Mouse (Mus musculus) ES-CJ7 (cell line): ENCODE measurements around the gene Med10.

Experiments used
- DNase-seq: peaks from one replicate; pipeline ENCODE4 v3.0.0; 2011; ENCODE audit warnings: low read depth, low spot score

The Med10 gene

DNA sequence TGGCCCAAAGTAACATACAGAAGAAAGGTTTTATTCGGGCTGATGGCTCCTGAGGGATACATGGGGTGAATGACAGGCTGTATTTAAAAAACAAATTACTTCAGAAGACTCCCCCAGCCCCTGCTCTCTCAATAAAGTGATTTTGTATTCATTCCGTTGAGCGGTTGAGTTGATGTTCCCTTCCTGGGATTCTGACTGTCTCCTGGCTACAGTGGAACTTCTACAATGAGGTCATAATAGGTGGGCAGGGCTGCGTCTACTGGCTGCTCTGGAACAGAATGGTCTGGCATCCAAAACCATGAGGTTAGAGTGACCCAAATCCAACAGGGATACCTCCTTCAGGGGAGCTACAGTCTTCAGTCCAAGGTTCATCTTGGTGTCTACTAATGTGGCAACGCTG lies at the start of gene Med10:
Gene Med10, plus strand, starts transcription at position 301 of the 400 bp plus-strand sequence.
- no peak for DNase-seq

DNA sequence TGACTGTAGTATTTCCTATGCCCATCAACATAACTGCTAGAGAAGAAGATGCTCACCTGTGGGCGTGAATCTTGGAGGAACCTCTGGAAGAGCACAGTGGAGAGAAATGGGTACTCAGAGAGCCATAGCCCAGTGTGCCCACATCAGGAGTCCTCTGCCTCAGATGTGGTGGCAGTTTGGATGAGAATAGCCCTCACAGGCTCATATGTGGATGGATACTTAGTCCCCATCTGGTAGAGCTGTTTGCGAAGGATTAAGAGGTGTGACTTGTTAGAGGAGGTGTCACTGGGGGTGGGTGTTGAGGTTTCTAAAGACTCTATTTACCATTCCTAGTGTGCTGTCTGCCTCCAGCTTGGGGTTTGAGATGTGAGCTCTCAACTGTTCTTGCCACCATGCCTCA lies 49.3 kb upstream of the Med10 start:
- DNase-seq: no peak

DNA sequence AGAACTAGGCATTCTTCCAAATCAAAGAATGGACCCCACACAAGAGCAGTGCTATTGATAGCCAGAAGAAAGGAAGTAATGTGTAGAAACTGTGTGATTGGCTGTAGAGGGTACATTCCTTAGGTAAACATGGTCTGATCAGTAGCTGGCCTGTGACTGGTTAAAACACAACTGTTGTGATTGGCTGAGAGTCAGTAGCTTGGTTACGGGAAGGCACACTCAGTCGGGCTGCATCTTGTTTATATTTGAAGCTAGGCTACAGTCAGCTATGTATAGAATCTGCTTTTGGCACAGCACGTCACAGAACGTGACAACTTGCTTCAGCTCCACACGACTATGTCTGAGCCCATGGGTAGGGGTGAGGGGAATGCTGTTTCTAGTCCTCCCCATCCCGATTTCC lies 43.2 kb upstream of the Med10 start:
- no peak for DNase-seq

DNA sequence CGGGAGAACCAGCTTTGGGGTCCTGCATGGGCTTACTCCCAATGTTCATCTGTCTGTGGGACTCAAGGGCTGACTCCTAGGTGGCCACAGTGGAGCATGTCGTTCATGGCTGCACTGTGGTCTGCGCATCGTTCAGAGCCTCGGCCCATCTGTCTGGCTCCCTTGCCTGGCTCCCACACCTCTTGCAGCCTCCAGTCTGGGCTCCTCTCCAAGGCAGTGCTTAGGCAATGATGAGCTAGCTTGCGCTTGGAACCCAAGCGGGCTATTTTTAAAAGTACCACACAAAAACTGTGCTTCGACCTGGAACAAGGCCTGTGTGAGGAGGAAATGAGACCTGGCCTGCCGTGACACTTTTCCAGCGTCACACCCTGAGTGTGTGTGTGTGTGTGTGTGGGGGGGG lies 40.8 kb upstream of the Med10 start:
- no peak for DNase-seq

DNA sequence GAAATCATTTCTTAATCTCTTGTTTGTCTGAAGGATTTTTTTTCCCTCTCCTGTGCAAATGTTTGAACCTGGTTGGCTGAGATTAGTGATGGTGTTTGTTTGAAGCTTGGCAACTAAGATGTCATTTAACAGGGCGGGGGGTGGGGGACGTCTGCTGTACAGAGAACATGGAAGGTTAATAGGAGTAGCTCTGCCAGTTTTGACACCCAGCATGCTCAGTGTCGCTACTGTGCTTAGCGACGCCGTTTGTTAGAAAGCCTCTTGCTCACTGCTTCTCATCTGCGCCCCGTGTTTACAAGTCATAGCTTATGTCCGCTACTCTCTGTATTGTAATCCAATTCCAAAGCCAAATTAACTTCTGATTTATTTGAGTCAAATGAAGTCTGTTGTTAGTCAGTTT lies 37.5 kb upstream of the Med10 start:
- DNase-seq: no peak

DNA sequence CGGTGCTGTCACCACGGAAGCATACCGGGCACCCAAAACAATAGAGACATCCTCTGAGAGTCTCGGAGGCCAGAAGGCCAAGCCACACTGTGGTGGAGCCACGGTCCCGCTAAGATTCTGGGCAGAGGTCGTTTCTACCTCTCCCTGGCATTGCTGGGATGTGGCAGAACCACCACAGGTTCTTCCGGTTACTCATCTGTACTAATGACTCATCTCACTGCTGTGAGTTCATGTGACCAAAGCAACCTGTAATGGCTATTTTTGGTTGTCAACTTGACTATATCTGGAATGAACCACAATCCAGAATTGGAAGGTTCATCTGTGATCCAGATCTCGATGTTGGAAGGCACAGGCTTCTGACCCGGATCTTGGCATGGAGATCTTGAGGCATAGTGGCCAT lies 34.0 kb upstream of the Med10 start:
- no peak for DNase-seq

DNA sequence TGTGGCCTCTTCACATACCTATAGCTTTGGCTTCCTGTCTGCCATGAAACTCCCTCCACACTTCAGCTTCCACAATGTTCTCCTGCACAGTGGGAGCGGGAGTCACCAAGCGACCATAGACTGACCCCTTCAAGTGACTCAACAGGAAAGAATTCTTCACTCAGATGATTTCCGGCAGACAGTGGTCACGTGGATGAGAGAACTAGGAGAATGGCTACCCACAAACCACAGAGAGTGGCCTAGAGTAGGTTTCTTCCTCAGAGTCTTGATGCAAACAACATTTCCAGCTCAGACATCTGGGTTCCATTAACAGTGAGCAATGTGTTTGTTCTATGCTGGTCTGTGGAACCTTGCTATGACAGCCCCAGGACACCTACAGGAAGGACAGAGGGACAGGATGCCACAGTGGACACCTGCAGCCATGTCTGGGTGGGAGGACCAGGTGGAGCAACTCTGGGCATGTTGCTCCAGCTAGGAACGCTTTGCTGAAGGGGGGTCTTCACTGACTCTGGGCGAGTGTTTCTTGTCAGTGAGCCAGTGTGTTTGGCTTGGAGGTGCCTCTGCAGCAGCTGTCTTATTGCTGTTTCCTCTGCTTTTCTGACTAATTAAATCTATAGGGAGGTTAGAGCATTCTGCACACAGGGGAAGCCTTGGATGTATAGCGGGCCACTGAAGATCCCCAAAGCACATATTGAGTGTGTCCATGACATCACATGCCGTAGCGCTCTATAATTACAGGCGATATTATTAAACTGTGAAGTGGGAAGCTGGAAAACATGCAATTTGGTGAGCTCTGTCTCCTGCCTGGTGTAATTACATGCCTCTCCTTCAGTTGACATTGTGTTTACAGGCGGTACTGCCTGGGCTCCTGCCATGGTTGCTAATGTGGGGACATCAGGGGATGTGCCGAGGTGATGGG lies 31.4 kb upstream of the Med10 start:
- DNase-seq: no peak

DNA sequence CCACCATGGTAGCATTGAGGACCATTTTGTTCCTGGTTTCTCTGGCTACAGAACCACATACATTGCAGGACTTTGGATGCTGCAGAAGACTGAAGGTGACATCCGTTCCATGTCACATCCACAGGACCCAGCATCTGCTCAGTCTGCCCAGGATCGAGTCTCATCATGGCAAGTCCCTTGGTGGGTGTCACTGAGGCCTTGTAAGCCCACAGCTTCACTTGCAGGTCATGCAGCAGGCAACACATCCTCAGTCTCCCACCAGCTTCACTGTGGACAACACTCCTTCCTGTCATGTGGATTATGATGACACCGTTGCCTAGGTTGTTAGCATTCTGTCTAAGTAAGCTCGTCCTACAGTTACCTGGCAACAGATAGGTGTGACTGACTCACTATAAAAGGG lies 29.8 kb upstream of the Med10 start:
- no peak for DNase-seq

DNA sequence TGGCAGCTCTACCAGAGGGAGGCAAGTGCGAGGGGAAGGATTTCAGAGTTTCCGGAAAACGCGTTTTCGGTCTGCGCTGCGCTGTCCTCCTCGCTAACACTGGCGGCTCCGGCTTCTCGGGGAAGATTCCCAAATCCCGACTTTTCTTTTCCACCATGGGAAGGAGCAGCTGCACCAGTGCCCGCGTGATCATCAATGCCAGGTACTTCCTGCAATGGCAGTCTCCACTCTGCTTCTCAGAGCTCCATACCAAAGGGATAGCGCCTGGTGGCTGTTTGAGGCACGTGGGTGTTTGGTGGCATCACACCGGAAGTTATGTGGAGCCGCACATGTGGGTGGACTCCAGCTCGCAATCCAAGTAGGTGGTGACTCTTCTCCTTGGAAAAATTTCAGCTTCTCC lies 24.0 kb upstream of the Med10 start:
- DNase-seq: no peak

DNA sequence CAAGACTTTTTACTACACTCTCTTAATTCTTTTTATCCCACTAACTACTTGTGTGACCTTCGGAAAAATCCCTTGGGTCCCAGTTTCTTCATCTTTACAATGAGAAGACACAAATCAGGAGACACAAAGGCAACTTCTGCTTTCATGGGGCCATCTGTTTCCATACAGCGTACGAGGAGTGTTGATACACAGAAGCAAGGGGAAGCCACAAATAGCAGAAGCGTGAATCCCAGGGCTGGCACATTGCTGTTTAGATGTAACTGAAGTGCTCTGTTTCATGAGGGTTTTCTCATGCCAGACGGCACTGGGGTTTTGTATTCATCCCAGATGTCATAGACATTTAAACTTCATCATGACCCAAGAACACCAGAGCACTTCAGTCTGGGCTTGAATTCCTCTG lies 13.5 kb upstream of the Med10 start:
- DNase-seq: no peak

DNA sequence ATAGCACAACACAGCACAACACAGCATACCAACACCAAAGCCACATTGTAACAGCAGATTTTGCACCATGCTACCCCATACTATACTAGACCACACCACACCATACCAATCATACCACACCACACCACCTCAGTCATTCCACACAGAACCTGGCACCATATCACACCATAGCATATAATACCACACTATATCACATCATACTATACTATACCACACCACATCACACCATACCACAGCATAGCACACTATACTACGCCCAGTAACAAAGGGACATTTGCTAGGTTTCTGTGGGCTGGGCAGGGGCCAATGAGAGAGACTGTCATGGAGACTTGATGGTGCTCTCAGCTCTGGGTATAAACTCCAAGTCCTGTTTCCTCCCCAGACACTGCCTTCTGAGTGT lies 10.4 kb upstream of the Med10 start:
- DNase-seq: no peak

DNA sequence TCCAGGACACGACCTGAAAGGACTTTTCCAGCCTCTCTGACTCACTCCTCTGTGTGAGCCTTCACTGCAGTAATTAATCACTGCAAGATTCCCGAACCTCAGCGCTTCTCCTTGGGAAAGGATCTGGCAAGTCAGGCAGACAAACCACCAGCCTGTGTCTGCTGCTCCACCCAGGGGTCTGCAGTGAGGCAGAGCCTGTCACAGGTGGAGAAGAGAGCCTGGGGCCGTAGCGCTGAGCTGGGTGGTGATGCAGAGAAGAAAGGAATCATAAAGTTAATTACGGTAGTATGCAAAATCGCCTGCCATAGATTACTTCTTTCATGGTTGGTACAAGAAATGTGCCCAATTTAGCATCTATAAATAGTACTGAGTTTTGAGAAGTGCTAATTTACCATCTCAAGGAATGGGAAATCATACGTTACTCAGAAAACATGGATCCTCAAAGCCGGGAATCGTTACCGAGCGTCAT lies 9.6 kb upstream of the Med10 start:
- no peak for DNase-seq

DNA sequence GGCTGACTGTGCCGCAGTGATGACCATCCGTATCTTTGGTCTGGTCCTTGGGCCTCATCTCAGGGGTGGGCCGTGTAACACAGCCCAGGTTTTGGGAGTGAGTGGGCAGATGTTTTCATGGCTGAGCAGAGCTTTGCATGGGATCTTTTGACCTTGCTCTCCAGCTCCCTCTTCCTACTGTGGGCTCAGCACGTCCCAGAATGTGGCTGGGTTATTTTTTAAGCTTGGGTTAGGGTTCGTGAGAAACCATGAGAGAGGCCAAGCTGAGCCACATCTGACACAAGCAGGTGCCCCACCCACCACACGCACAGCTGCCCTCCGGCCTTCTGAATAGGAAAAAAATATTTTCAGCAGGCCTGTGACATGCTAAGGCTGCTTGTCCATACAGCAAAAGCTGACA lies 7.4 kb upstream of the Med10 start:
- no peak for DNase-seq

DNA sequence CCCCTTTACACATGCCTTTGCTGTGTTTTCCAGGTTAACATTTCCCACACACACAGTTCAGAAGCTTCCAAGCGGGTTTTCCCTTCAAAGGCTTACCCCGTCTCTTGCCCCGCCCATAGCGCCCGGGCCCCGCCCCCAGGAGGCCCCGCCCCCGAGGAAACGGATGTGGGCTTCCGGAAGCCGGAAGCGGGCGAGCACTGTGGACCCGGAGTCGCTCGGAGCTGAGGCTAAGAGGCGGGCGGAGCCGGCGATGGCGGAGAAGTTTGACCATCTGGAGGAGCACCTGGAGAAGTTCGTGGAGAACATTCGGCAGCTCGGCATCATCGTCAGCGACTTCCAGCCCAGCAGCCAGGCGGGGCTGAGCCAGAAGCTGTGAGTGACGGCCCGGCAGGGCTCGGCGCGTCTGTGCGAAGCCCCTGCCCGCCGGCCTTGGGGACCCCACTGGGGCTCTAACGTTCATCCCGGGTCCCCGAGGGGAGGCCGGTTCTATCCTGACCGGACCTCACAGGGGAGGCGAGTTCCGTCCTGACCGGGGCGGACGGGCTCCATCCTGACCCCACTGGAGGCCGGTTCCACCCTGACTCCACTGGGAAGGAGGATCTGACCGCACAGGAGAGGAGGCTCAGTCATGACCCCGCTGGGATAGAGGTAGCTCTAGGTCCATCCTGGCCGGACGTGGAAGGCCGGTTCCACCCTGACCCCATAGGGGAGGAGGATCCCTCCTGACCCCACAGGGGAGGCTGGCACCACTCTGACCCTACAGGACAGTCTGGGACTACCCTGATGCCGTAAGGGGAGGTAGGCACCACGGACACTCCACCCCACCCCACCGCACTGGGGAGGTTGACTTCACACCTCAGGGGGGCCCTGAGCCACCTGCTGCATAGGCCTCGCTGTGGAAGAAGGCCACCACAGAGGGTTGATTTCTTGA lies 7.8 kb downstream of the Med10 start:
- DNase-seq: peak; percentile 76

DNA sequence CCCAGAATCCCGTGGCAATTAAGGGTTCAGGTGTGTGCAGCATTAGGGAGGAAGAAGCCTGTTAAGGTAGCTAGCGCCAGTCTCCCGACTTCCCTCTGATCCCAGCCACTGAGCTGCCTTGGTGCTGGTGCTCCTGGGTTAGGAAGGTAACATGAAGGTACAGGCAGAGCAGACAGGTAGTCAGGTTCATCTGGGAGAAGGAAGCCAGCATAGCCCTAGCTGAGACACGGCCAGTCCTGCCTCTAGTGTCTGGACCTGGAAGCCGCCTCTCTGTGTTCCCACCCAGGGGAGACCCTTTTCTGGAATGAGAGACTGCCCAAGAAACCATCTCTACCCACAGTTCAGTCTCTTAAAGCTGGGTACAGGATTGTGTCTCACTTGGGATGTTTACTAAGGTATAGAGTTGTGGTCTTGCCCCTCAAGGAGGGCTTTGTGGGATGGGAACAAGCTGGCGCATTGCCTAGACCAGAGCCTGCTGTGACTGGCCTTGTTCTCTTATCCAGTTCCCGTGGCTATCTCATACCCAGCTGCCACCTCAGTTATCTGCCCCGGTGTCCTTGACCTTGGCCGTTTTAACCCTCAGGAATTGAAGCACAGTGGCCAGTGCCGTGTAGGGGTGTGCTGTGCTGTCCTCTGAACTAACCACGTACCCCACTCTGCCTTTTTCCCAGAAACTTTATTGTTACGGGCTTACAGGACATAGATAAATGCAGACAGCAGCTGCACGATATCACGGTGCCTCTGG lies 8.9 kb downstream of the Med10 start:
- no peak for DNase-seq

DNA sequence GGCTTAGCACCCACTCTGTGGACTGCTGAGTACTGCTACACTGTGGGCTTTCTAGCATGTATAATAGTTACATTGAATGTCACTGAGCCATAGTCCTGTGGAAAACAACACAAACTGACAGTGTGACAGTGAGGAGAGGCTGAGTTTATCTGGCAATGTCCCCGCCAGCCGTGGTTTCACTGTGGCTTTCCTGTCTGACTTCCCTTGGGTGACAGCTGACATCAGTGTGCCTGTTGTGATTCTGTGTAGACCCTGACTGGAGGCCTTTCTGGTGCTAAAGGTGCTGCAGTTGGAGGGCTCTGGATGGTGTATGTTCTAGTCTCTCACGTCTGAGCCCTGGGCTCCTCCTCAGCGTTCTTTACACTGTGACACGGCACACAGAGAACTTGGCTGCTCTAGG lies 11.7 kb downstream of the Med10 start:
- no peak for DNase-seq

DNA sequence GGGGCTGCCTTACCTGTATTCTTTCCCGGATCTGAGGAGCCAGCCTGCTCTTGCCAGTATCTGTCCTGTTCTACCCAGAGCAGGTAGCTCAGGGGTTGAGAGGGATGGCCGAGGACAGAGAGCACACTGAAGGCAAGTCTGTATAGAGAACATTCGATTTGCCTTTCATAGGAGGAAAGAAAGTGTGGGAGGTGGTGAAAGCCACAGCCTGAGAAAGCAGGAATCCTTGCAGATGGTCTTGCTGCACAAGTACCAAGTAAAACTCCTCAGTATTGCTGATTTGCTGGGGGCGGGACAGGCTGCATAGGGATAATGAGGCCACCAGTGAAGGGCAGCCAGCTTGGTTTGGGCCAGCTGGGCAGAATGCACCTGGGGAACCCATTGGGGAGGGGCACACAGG lies 16.1 kb downstream of the Med10 start:
- DNase-seq: no peak

DNA sequence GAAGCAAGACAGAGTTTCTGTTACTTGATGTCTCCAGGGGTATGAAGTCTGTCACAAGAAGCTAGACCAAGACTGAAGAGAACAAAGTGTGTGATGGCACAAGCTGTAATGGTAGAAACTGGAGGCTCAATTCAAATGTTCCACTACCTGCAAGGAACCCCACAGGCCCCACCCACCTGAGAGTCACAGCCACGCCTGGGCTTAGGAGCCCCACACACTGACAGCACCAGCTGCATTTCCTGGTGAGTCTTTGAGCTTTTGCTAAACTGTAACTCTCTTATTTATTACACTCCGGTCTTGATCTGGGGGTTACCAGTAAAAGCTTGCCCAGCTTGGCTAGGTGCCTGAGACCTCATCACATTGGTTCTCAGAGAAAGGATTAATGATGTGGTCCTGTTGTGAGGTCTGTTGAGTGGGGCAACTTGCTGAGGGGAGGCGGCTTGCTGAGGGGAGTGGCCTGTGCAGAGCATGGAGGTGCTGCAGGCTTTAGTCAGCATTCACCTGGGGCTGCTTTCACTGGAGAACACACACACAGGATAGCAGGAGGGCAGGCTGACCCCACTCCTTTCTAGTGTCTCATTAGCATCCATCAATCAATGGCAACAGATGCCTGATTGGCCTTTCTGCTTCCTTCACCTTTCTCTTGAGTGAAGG lies 19.1 kb downstream of the Med10 start:
- no peak for DNase-seq

DNA sequence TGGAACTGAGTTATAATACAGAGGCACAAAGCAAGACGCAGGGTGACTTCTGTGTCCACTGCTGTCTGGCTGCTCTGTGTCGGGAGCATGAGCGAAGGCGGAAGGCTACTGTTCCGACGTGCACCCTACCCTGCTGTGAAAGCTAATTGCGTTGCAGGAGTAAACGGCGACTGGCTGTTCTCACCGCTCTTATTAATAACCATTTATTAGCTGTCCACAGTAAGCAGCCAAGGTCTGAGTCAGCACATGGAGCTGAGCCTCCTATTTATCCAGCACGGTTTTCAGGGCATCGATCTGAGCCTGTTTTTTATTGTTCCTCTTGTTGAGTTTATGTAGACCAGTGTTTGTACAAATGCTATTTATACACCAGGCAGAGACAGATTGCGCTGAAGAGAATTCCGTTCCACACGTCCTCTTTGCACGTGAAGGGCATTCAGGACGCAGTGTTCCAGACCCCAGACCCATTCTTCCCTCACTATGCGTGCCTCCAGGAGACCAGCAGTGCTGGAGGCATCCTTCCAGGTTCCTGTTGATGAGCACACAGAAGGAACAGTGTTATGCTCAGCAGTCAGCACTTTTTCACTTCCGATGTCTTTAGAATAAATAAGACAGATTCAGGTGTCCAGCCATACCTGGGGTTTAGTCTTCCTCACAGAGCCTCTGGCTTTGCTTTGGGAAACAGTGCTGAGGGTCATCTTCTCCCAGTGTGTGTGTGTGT lies 21.9 kb downstream of the Med10 start:
- DNase-seq: no peak

DNA sequence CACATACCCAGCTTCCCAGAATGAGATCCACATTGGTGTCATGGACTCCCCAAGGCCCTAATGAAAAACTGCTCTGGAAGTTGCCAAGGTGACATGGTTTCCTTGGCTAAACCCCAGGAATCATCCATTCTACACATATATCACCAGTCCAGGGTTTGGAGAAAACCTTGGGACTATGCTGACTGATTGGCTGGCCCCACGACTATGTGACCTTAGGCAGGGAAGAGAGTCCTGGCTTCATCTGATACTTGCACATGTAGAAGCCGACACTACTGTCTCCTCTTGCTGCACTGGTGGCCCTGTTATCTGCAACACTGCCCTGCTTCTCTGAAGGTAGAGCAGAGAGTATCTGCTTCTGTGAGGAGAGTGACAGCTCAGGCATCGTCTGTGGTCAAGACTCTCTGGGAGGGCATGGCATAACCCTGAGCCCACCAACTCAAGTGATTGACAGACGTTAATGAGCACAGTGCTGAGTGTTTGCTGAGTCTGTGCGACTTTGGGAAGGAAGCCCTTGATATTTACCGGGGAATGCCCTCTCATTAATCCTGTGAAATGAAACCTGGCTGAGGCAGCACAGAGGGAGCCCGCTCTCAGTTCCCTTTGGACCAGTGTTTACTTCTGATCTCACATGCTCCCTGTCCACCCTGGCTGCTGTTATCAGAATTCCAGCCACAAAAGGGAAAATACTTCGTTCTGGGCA lies 23.4 kb downstream of the Med10 start:
- DNase-seq: no peak
